Mouse (Mus musculus) left cerebral cortex, postnatal 10 days (tissue): Measurements from ENCODE around the gene Basp1. TPM values are rescaled to one million over a fixed set of nuclear protein-coding genes. Genes with fewer than 3 reads are reported as not detected.

Experiments used
- DNase-seq, 2 experiments: peaks; one replicate each; pipeline ENCODE4 v3.0.0; 2021 to 2022; ENCODE audit warnings: low spot score in 2 of 2, mixed read lengths in 1 of 2; ENCODE audit errors: extremely low spot score in 1 of 2
- intact Hi-C: fragments of 180-260 bp; cut with DNase I; formaldehyde crosslinking; loops from one replicate; pipeline ENCODE4 v1.15.1; 2025
- total RNA-seq, 2 experiments: library from RNA; stranded (reverse); gene quantifications; 2 replicates each; pipeline ENCODE4 v1.2.3; 2021

The Basp1 gene
- total RNA-seq, 2 experiments from 2014 or later = 1,244 to 1,287 TPM

- intact Hi-C loops = no loop called here
- no peak for DNase-seq
Observed at GRCm38 (mm10) chr15:25321636-25322035, 91.9 kb downstream of the Basp1 start.

GRCm38 (mm10) chr15:25314471-25314870 lies 99.1 kb downstream of the Basp1 start:
- DNase-seq = no peak
- intact Hi-C loops = no loop called here

Other genes with a start within 250 kb of the Basp1 start
- gene Myo10, start 208.8 kb upstream of the Basp1 start, total RNA-seq = 10 to 100 TPM; 40.9 to 44.9 TPM